Mouse (Mus musculus) CD8-positive naive resting alpha-beta T cell, adult 2 months (primary cell): Measurements from ENCODE around the gene Tbx15.

ENCODE experiments used
- DNase-seq, 2 experiments: peaks; one replicate each; pipeline ENCODE4 v3.0.0; 2022; ENCODE audit warnings: low read depth in 2 of 2, low spot score in 2 of 2

Gene Tbx15

DNA sequence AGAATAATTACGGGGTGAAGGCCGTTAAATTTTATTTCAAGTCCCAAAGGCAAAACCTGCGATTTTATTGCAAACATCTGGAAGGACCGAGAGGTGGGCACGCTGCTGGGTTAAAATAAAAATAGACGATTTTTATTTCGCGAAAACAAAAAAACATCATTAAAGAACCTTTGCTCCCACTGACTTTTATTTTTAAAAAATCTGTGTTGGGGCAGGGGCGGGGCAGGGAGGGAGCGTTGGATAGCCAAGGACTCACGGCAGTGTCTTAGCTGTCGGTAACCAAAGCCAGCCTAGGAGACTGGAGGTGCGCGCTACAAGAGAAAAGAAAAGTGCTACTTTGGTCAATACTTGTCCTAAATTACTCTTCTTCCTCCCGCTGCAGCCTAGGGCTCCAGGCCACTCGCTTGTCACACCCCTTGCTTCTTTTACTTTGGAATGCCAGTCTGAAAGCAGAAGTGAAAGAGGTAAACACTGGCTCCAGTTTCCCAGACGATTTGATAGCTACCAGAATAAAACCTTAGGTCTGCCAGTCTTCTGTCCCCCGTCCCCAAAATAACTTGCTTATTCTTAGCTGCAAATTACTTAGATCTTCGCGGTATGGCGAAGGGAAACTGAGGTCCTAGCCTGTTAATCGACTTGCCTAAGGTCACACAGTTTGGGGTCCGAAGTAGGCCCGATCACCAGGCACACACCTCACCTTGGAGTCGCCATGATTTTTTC lies 8.8 kb downstream of the Tbx15 start:
- no peak for DNase-seq

DNA sequence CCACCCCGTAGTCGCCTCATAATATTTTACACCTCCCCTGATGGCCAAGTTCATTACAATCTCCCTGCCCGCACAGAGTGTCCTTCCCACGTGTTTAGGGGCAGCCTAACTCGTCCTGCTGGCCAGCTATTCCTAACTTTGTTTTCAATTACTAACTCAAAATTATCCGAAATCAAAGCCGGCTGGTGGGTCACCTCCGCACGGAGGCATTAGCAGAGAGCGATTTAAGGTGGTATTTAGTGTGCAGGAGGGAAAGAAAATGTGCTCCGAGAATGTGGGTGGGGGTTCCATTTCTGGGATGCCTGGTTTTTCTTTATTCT lies 9.3 kb downstream of the Tbx15 start:
- no peak for DNase-seq

DNA sequence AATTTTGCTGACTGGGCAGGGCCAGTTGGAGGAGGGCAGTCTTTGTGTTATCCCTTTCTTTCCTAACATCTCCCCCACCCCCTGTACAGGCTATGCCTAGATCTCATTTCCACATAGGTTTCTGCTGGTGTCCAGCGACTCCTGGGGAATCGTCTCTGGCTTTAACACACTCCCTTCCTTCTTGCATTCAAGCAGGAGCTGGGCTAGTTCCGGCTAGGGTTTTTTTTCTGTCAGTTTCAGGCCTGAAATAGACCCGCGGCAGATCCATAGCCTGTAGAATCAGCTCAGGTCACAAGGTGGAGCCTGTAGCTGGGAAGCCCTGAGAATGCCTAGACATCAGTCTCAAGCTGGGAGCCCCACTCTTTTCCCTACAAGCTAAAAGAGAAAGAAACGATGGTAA lies 9.7 kb downstream of the Tbx15 start:
- DNase-seq, result no peak

DNA sequence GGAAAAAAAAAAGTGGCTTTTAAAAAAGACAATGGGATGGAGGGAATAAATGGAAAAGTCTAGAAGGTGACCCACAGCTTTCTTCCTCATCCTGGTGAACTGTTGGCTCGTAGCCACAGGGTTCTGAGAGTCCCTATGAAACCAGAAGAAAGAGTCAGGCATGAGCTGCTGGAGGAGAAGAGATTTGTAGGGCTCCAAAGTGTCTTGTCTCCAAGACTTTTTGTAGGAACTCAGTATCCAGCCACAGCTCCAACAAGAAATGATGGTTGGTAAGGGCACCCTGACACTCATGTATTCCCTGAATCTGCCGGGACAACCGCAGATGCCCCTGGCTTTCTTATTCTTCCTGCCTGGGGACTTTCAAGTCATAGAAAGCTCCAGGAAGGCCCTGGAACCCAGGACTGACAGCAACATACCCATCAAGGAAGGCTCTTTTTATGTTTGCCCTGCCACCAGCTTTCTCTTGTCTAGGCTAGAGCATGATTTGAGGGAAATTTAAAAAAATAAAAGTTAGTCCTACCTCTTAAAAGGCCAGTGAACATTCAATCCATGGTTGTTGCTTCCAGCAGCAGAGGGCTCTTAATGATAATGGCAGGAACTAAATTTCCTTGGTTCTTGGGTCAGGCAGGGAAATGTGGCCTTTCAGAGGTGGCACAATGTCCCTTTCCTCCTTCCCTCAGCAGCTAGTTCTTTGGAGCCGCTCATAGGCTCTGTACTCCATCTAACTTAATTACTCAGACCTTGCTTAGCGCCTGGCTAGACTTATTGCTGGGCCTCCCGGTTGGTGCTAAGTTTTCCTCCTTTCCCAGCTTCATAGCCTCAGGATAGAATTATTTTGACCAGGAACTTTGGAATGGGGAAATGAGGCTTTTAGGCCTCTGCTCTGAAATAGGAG lies 11.3 kb downstream of the Tbx15 start:
- no peak for DNase-seq

DNA sequence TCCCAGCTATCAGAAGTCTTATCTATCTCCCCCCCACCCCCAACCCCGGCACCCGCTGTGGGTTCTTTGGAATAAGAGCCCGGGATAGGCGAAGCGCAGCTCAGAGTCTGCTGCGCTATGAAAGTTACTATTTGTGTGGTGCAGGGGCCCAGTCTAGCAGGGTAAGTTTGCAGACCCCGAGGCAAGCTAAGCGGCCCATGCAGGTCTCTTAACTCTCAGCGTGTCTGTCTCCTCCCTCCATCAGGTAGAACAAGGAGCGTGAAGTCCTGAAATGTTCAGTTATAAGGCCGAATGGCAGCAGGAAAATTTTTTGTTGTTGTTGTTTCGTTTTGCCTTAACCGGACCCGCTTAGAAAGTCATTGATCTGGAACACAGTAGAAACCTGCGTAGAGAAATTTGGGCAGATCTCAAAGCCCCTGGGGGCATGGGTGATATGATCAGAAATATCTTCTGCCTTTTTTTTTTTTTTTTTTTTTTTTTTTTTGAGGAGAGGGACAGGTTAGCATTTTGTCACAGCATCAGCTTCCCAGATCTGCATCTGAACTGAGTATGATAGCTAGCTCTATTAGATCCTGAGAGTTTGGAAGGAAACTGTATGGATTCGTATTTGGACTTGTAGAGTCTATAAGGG lies 12.4 kb downstream of the Tbx15 start:
- no peak for DNase-seq

DNA sequence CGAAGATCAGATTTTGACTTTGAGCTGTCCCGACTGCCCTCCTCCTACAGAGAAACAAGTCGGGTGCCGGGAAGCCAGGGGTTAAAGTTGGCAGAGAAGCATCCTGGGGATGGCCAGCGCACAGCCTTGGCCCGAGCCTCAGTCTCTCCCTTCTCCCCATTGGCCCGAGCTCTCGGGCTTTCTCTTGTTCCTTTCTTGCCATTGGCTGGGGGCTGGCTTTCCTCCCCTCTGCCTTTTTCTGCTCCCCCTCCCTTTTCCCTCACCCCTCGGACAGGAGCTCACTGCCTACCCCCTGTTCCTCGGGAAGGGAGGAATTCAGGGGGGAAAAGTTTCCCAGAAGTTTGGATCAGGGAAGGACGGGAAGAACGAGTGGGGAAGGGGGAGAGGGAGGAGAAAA lies 12.9 kb downstream of the Tbx15 start:
- no peak for DNase-seq

DNA sequence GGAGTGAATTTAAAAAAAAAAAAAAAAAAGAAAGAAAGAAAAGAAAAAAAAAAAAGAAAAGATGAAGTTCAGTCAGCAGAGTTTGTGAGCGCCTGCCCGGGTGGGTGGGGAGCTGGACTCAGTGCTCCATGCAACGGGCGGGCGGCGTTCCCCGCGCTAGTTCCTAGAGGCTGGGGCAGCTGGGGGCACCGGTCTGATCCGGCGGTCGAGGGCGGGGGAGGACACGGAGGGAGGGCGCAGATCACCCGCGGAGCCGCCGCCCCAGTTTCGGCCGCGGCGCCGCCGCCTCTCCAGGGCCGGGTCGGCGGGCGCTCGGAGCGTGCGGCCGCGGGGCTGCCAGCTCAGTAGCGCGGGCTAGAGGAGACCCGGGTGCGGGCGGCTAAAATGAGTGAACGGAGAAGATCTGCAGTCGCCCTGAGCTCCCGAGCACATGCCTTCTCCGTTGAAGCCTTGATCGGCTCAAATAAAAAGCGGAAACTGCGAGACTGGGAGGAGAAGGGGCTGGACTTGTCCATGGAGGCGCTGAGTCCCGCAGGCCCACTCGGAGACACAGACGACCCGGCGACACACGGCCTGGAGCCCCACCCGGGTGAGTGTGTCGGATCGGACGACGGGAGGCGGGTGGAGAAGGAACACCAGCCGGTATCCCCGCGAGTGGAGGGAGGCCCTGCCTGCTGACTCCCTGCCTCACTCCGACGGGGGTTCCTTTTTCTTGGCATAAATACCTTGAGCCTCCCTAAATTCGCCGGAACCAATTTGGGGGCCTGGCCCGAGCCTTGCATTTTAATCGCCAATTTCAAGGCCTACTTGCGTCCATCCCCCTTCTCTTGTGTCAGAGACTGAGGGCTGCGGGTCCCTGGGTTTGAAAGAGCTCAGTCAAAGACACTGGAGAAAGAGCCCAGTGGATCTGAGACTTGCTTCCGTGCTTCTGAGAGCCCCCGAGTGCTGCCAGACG lies 13.6 kb downstream of the Tbx15 start:
- no peak for DNase-seq

DNA sequence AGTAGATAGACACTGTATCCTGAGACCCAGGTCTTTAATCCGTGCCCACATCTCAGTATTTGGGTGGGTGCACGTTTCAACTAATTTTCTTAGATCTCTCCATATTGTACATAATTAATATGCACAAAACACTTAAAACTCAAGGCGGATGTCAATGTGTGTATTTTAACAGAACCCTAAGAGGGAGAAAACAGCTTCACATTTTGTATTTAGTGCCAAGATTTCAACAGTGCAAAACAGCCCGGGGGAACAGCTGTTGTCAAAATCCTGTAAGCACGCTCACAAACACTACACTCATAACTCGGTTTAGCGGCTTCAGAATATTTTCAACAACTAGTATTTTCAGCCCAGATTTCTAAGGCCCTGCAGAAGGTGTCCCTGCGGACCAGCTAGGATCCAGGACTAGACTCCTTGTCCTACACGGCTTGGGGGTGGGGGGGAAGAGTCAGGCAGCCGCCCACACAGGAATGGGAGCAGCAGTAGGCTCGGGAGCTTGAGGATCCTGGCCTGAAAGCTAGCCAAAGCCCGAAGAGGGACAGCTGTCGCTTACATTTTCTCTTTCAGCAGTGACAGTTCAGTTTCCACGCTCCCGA lies 14.5 kb downstream of the Tbx15 start:
- DNase-seq, result no peak

DNA sequence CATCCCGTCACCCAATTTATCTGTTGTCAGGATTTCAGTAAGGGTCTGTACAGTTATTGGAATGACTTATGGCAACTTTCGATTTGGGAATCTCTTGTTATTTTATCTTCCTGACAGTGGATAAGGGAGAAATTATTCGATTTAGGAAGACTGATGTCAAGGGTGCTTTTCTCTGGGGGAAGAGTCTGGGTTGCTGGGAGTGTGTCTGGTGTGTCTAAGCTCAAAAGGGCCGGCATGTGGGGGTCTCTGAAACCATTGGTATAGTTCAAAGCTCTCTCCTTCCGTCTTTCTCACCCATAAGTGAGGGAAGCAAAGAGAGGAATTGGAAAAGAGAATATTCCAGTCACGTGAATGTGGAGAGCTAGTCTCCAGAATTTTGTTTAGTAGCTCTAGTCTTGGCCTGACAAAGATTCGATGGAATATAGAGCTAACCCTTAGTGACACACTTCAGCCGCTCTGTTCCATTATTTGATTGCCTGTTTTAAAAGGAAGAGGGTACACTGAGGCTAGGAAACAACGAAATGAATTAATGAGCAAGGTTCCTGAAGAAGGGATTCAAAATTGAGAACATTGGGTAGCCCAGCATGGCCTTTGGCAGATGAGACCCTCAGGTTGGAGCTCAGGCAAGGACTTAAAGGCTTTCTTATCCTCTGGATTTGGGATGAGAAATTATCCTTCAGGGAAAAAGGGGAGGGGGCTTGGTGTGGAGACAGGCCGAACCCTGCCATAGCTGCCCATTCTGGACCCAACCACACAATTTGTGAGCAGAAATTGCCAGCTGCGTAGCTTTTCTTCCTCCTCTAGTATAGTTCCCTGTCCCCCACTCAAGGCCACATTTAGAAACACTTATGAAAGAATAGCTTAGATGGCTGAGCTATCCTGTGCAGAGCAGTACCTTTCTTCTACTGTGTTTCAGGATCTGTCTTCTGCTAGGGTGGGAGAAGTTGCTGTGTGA lies 15.5 kb downstream of the Tbx15 start:
- no peak for DNase-seq

DNA sequence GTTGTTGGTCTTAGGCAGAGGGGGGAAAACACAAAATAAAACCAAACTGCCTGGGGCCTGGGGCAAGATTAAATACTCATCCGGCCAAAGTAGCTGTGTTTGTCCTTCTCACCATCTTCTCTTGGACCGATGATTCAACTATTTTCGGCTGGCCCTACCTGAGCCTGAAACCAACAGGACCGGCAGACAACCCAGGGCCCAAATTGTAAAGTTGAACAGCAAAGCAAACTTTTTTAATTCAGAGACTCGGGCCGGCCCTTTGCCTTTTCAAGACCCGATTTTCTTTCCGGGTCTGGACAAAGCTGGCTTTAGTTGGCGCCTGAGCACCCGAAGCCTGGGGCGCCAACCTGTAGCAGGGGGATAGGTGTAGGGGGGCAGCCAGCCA lies 16.2 kb downstream of the Tbx15 start:
- no peak for DNase-seq

DNA sequence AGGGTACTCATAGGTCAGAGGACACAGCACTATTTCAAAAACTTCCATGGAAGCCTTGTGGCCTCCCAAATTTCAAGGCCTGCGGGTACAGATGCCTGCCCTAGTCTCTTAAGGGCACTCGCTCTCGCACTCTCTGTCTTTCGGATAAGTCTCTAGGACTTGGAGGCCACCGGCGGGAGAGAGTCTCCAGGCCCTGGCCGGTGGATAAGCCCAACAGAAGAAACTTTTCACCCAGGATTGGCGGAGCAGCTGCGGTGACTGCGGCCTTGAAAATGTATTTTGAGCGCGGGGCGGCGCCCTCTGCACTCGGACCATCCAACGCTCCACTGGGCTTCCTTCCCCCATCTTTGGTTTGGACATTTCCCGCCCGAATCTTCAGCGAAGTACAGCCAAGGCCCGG lies 16.6 kb downstream of the Tbx15 start:
- no peak for DNase-seq

DNA sequence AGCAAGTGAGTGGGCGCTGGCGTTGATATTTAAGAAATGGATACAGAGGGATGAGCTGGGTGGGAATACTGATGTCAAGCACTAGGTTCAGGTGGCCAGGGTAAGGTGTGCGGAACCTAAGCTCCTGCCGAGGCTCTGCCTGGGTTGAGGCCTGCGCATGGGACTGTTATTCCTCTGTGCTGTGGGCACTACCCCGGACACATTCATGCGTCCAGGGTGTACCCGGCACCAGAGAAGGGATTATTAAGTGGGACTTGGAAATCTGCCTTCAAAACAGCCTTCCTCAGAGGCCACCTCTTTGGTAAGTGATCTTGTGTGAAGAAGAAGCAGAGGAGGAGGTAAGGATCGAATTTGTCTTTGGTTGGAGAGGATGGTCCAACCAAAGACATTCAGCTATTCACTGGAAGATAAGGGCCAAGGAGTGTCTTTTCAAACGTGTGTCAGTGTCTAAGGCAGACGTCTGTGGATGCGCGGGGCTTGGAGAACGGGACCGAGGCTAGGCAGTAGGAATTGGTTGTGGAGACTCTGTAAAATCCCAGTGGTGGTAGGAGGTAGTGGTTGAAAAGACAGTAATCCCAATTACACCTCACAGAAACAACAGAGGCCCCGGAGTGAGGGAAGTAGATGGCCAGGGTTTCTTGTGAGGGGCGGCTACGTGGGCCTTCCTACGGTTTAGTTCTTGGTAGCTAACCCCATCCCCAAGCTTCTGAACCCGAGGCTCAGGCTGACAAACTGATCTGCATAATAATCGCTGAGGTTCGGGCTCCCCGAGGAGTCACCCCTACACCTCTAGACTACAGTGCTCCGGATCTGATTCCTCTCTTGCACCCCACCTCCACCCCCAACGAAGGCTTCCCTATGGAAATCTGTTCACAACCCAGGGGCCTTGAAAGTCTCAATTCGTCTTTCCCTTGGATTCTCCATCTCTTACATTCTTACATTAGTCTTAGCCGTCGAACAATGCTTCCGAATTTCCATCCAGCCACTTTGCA lies 17.7 kb downstream of the Tbx15 start:
- DNase-seq, result no peak

DNA sequence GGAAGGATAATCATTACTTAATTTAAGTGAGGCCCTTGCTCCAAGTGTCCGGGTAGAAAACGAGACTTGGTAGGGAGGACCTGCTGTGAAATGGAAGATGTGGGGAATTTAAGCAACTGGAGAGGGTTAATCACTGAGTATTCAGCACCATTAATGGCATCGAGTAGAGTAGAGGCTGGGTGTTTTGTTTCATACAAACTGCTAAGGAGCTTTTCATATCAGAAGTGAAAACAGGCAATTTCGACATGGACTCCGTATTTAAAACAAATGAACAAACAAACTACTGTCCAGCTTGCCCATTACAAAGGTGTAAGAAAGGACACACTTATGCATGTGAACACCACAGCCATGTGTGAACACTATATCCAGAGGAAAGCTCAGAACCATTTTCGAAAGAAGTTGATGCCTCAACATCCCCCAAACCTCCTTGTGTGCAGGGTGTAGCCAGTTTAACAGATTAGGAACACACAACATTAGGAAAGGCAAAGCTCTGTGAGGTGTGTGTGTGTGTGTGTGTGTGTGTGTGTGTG lies 19.6 kb downstream of the Tbx15 start:
- DNase-seq, result no peak

DNA sequence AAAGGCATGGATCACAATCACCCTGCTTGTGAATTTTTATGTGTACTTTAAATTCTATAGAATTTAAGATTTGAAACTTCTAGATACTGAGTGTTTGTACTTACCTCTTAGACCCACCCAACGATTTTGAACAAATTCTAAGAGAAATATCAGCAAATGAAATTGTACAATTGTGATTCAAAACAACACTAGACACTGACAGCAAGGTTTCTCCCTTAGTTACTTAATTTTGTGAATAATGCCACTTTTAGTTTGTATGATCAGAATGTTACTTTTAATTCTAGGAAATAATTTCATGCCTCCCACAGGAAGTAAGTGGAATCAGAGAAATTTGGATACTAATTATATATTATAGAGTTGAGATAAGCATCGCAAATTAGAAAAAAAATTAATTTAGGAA lies 20.2 kb downstream of the Tbx15 start:
- no peak for DNase-seq

DNA sequence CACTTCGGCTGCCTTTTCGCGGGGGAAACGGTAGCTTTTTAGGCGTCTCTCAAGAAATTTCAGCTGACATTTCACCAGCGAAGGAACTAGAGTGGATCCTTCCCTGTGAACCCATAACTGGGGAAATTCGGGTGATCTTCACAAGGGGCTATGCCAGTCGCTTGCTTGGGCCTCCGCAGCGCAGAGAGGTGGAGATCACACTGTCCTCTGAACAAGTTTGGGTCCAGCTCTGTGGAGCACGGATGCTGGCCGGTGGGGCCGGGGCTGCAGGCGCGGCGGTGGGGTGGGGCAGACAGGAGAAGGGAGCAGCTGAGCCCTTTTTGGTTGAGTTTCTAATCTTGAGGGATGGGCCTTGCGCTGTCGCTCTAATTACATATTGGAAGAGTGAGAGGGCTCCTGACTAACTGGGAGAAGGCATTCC lies 21.2 kb downstream of the Tbx15 start:
- no peak for DNase-seq

DNA sequence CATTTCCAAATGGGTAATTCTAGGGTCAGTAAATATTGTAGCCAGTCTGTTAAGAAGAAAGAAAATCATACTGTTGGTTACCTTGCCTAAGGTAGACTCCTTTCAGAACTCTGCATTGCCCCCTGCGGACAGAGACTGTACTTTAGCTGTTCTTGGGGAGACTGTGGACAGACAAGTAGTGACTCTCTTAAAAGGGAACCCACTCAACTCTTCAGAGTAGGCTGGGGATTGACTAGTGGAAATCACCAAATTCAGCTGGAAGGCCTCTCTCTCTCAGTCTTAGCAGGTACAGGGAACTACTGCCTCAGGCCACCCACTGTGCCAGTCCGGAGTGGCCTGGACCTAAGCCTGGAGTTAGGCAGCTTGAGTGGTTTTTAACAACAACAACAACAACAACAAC lies 21.8 kb downstream of the Tbx15 start:
- DNase-seq, result no peak

DNA sequence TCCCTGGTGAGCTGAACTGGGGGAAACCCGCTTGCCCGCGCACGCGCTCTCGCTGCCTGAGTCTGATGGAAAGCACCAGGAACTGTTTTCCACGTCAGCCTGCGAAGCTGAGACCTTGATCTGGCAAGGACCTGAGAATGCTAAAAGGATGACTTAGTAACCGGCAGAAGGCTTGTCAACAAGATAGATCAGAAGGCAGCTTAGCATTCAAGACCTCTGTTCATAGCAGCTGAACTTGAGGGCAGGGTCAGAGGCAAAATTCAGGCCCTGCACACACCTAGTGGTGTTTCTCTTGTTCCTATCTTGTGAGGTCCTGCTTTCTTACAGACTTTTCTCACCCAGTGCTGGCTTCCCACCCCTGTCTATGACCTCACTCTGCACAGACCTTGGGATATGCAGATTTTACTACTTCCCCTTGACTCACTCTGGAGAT lies 23.3 kb downstream of the Tbx15 start:
- no peak for DNase-seq

DNA sequence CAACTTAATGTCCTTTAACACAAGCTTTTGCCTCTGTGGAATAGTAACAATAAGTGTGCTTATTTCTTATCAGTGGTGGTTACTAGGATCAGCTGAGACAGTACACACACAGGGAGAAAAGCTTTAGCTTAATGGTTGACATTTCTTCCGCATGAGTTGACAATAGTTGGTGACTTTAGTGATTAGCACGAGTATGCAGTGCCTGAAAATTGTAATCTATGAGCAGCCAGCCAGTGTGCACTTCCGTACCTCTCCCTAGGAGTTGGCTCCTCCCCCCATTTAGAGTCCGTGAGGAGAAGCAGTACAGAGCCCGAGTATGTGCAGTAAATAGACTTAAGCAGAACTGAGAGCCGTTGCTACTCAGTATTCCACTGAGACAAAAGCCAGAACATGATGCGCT lies 24.5 kb downstream of the Tbx15 start:
- no peak for DNase-seq
